Mouse (Mus musculus): Measurements from ENCODE around the gene Osbpl3.

DNA sequence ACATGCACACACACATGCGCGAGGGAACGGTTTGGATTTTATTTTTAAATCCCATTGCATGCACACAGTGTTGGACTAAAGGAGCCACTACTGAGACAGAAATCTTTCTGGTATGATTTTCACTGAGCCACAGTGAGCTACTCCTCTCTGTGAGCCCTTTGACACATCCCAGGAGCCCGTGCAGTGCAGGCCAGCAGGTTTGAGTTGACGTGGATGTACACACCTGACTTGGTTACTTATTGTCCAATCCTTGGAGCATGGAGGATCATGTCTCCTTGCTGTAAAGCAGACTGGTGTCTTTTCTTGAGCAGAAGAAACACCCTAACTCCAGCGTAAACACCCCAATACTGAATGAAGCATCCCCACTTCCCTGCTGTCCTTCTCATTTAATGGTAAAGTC lies 57.7 kb downstream of the Osbpl3 start:
- TF ChIP-seq CTCF (IDR thresholded peaks at IDR 0.05; ENCODE audit: borderline replicate concordance, insufficient read depth, low read depth, low read length) (no peak), POLR2A (IDR thresholded peaks at IDR 0.05; ENCODE audit: borderline replicate concordance, insufficient read depth, low read length) (no peak)
